Mouse (Mus musculus): ENCODE data around the gene Cdc42. TPM values are rescaled to one million over a fixed set of nuclear protein-coding genes. Genes with fewer than 3 reads are reported as not detected.

Gene Cdc42
- total and polyA plus RNA-seq, 3 experiments = 21.0 to 569 (median 398) TPM

GRCm38 (mm10) chr4:137315061-137315460 is 42.5 kb downstream of the Cdc42 start:
- no peaks in the 10 kb centered on the region for H3K27me3 ChIP-seq (ENCODE audit: insufficient read depth, low read length)
- H3K4me3 ChIP-seq (ENCODE audit: low read depth, low read length) = no peak overlapping the region
- DNase-seq (ENCODE audit: low spot score) (no peak), ATAC-seq (ENCODE audit: extremely low read depth, insufficient number of reproducible peaks, low FRiP score, poor library complexity, severe bottlenecking) (no peak)
- peaks cover 84% of the 10 kb centered on the region for H3K36me3 ChIP-seq (replicated peaks)
- no peaks in the 10 kb centered on the region for H3K9me3 ChIP-seq (replicated peaks)
- TF ChIP-seq GATA2 (IDR thresholded peaks at IDR 0.05; ENCODE audit: borderline replicate concordance, low read depth, low read length) (no peak), TAL1 (conservative IDR thresholded peaks at IDR 0.05; ENCODE audit: low read depth, low read length) (no peak), GATA1 (IDR thresholded peaks at IDR 0.05; ENCODE audit: borderline replicate concordance, low read length) (no peak), CTCF (IDR thresholded peaks at IDR 0.05; ENCODE audit: low read depth, low read length) (no peak), POLR2AphosphoS5 (IDR thresholded peaks at IDR 0.05; ENCODE audit: insufficient replicate concordance, low read depth, low read length) (no peak)
- no peaks in the 10 kb centered on the region for H3K4me1 ChIP-seq (ENCODE audit: insufficient read depth, low read depth, low read length)

DNA sequence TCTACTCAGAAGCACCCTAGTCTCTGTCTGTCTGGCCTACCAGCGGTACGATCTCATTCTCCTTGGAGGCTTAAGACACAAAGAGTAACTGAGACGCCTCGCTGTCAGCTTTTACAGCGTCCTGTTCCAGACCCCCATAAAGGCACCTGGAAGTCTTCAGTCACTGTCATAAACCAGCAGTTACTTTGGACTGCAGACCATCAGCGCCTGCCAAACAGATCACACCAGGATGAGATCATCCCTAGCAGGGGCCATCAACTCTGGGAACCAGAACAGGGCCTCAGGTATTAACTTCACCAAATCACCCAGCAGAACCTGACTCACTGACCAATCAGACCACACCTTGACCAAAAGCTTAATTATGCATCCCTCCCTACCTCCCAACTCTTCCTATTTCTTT is 43.0 kb downstream of the Cdc42 start:
- ATAC-seq (ENCODE audit: extremely low read depth, insufficient number of reproducible peaks, low FRiP score, poor library complexity, severe bottlenecking) = no peak
- TF ChIP-seq TAL1 (conservative IDR thresholded peaks at IDR 0.05; ENCODE audit: low read depth, low read length) (no peak), GATA2 (IDR thresholded peaks at IDR 0.05; ENCODE audit: borderline replicate concordance, low read depth, low read length) (no peak), CTCF (IDR thresholded peaks at IDR 0.05; ENCODE audit: low read depth, low read length) (no peak), GATA1 (IDR thresholded peaks at IDR 0.05; ENCODE audit: borderline replicate concordance, low read length) (no peak), POLR2AphosphoS5 (IDR thresholded peaks at IDR 0.05; ENCODE audit: insufficient replicate concordance, low read depth, low read length) (no peak)
- no peak for DNase-seq (ENCODE audit: low spot score)
- H3K9me3 ChIP-seq (replicated peaks) = no peaks in the 10 kb centered on the region
- peaks cover 86% of the 10 kb centered on the region for H3K36me3 ChIP-seq (replicated peaks)
- H3K4me3 ChIP-seq (ENCODE audit: low read depth, low read length) = no peak overlapping the region
- H3K4me1 ChIP-seq (ENCODE audit: insufficient read depth, low read depth, low read length) = no peaks in the 10 kb centered on the region
- no peaks in the 10 kb centered on the region for H3K27me3 ChIP-seq (ENCODE audit: insufficient read depth, low read length)

GRCm38 (mm10) chr4:137313511-137313910 is 44.0 kb downstream of the Cdc42 start:
- DNase-seq (ENCODE audit: low spot score) = peak; percentile 31
- no peaks in the 10 kb centered on the region for H3K27me3 ChIP-seq (ENCODE audit: insufficient read depth, low read length)
- H3K4me3 ChIP-seq (ENCODE audit: low read depth, low read length) = no peak overlapping the region
- H3K4me1 ChIP-seq (ENCODE audit: insufficient read depth, low read depth, low read length) = no peaks in the 10 kb centered on the region
- TF ChIP-seq CTCF (IDR thresholded peaks at IDR 0.05; ENCODE audit: low read depth, low read length) (no peak), POLR2AphosphoS5 (IDR thresholded peaks at IDR 0.05; ENCODE audit: insufficient replicate concordance, low read depth, low read length) (no peak), GATA2 (IDR thresholded peaks at IDR 0.05; ENCODE audit: borderline replicate concordance, low read depth, low read length) (no peak), GATA1 (IDR thresholded peaks at IDR 0.05; ENCODE audit: borderline replicate concordance, low read length) (no peak)
- no peaks in the 10 kb centered on the region for H3K9me3 ChIP-seq (replicated peaks)
- H3K36me3 ChIP-seq (replicated peaks) = peaks cover 86% of the 10 kb centered on the region
- no peak for ATAC-seq (ENCODE audit: extremely low read depth, insufficient number of reproducible peaks, low FRiP score, poor library complexity, severe bottlenecking)

DNA sequence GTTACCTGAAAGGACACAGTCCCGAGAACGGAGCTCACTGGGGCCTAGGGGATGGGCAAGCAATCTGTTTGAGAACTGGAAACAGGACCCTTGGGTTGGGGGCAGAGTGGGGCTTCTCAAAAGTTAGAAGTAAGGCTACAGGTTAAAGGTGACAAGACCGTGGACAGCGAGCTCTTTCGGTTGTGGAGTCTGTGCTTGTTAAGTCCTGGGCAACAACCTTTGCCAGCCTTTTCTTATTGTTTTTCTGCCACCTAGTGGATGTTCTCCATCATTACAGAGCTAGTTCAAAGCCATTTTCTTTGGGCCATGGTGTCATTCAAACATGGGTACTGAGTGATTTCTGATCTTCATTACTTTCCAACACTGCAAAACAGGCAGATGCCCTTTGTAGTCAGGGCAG is 49.1 kb downstream of the Cdc42 start:
- no peak overlapping the region for H3K4me3 ChIP-seq (ENCODE audit: low read depth, low read length)
- TF ChIP-seq CTCF (IDR thresholded peaks at IDR 0.05; ENCODE audit: low read depth, low read length) (peak; percentile 30; the same call in 1 of the 2 replicates), POLR2AphosphoS5 (IDR thresholded peaks at IDR 0.05; ENCODE audit: insufficient replicate concordance, low read depth, low read length) (no peak), TAL1 (conservative IDR thresholded peaks at IDR 0.05; ENCODE audit: low read depth, low read length) (no peak), GATA1 (IDR thresholded peaks at IDR 0.05; ENCODE audit: borderline replicate concordance, low read length) (no peak), GATA2 (IDR thresholded peaks at IDR 0.05; ENCODE audit: borderline replicate concordance, low read depth, low read length) (no peak)
- H3K9me3 ChIP-seq (replicated peaks) = no peaks in the 10 kb centered on the region
- no peaks in the 10 kb centered on the region for H3K4me1 ChIP-seq (ENCODE audit: insufficient read depth, low read depth, low read length)
- DNase-seq (ENCODE audit: low spot score) (peak; percentile 55), ATAC-seq (ENCODE audit: extremely low read depth, insufficient number of reproducible peaks, low FRiP score, poor library complexity, severe bottlenecking) (no peak)
- H3K36me3 ChIP-seq (replicated peaks) = peaks cover 93% of the 10 kb centered on the region
- no peaks in the 10 kb centered on the region for H3K27me3 ChIP-seq (ENCODE audit: insufficient read depth, low read length)

DNA sequence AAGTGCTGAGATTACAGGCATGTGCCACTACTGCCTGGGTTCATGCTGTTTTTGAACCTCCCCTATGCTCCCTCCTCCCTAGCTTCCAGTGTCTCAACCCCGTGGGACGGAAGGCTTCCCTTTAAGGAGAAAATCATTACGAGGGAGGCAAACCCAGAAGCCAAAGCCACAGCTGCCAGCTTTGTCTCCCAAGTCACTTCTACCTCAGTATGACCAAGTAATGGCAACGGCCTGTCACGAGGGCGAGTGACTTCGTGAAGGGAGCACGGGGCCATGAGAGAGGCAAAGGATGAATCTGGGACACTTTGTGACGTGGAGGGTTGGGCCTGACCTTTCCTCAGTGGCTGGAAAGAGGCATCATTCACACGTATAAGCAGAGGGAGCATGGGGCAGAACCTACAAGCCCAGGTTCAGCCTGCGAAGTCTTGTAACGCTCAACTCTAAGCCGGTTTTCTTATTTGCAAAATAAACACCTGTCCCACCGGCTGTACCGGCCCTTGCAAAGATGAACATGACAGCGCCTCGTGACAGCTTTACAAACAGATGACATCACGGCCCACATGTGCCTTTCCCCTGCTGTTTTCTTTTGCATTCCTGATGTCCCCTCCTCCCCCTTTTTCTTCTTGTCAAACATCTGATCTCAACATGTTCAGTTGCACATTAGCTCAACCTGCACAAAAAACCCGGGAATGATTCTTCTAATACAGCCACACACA is 50.4 kb downstream of the Cdc42 start:
- H3K4me1 ChIP-seq (ENCODE audit: insufficient read depth, low read depth, low read length) = no peaks in the 10 kb centered on the region
- no peaks in the 10 kb centered on the region for H3K27me3 ChIP-seq (ENCODE audit: insufficient read depth, low read length)
- TF ChIP-seq GATA1 (IDR thresholded peaks at IDR 0.05; ENCODE audit: borderline replicate concordance, low read length) (no peak), POLR2AphosphoS5 (IDR thresholded peaks at IDR 0.05; ENCODE audit: insufficient replicate concordance, low read depth, low read length) (no peak), CTCF (IDR thresholded peaks at IDR 0.05; ENCODE audit: low read depth, low read length) (no peak), GATA2 (IDR thresholded peaks at IDR 0.05; ENCODE audit: borderline replicate concordance, low read depth, low read length) (no peak), TAL1 (conservative IDR thresholded peaks at IDR 0.05; ENCODE audit: low read depth, low read length) (no peak)
- no peak overlapping the region for H3K4me3 ChIP-seq (ENCODE audit: low read depth, low read length)
- ATAC-seq (ENCODE audit: extremely low read depth, insufficient number of reproducible peaks, low FRiP score, poor library complexity, severe bottlenecking) (no peak), DNase-seq (ENCODE audit: low spot score) (no peak)
- no peaks in the 10 kb centered on the region for H3K9me3 ChIP-seq (replicated peaks)
- peaks cover 90% of the 10 kb centered on the region for H3K36me3 ChIP-seq (replicated peaks)

DNA sequence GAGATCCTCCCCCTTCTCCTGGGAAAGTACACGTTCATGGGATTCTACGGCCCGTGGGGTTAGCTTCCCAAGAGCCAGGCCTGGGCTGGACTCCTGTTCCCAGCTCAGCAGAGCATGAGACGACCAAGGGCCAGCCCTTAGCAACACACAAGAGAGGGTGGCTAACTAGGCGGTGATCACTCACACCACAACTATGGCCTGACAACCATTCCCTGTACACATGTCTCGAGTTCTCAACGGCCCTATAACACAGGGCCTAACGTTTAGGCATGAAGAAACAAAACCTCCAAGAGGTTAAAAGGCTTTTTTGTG is 51.0 kb downstream of the Cdc42 start:
- Histone ChIP-seq H3K4me1 (ENCODE audit: insufficient read depth, low read depth, low read length) (no peaks in the 10 kb centered on the region), H3K4me3 (ENCODE audit: low read depth, low read length) (no peak overlapping the region), H3K9me3 (replicated peaks) (no peaks in the 10 kb centered on the region), H3K27me3 (ENCODE audit: insufficient read depth, low read length) (no peaks in the 10 kb centered on the region), H3K36me3 (replicated peaks) (peaks cover 90% of the 10 kb centered on the region)
- DNase-seq (ENCODE audit: low spot score) (no peak), ATAC-seq (ENCODE audit: extremely low read depth, insufficient number of reproducible peaks, low FRiP score, poor library complexity, severe bottlenecking) (no peak)
- TF ChIP-seq GATA2 (IDR thresholded peaks at IDR 0.05; ENCODE audit: borderline replicate concordance, low read depth, low read length) (no peak), POLR2AphosphoS5 (IDR thresholded peaks at IDR 0.05; ENCODE audit: insufficient replicate concordance, low read depth, low read length) (no peak), GATA1 (IDR thresholded peaks at IDR 0.05; ENCODE audit: borderline replicate concordance, low read length) (no peak), TAL1 (conservative IDR thresholded peaks at IDR 0.05; ENCODE audit: low read depth, low read length) (no peak), CTCF (IDR thresholded peaks at IDR 0.05; ENCODE audit: low read depth, low read length) (no peak)
